Mouse (Mus musculus) intestine, embryonic 15.5 days (tissue): Measurements from ENCODE around the gene Slc16a5. TPM values are rescaled to one million over a fixed set of nuclear protein-coding genes. Genes with fewer than 3 reads are reported as not detected.
A peak's percentile ranks its signal among the peaks of the same experiment; 100 is the strongest.

Experiments
- ATAC-seq: fragments of 200-750 bp; cut with Nextera tagmentation; 2 replicates; pipeline ENCODE4 v1.8.0; 2017; ENCODE audit warnings: moderate TSS enrichment, moderate library complexity
- H3K27ac ChIP-seq: fragments of 300-500 bp; sonication (generic); 2 replicates; pipeline ENCODE4 v1.5.1; 2015; ENCODE audit warnings: mild to moderate bottlenecking, inconsistent platforms
- H3K27me3 ChIP-seq: fragments of 300-500 bp; sonication (generic); replicated peaks from 2 replicates; pipeline ENCODE4 v1.6.1; 2015; ENCODE audit warnings: inconsistent platforms
- H3K36me3 ChIP-seq: fragments of 300-500 bp; sonication (generic); 2 replicates; pipeline ENCODE4 v1.6.1; 2015; ENCODE audit warnings: inconsistent platforms
- H3K4me1 ChIP-seq: fragments of 300-500 bp; sonication (generic); replicated peaks from 2 replicates; pipeline ENCODE4 v1.6.1; 2015; ENCODE audit warnings: inconsistent platforms
- H3K4me2 ChIP-seq: fragments of 300-500 bp; sonication (generic); replicated peaks from 2 replicates; pipeline ENCODE4 v1.6.1; 2015; ENCODE audit warnings: mild to moderate bottlenecking, inconsistent platforms
- H3K4me3 ChIP-seq: fragments of 300-500 bp; sonication (generic); replicated peaks from 2 replicates; pipeline ENCODE4 v1.5.1; 2015; ENCODE audit warnings: inconsistent platforms
- H3K9ac ChIP-seq: fragments of 300-500 bp; sonication (generic); 2 replicates; pipeline ENCODE4 v1.6.1; 2015; ENCODE audit warnings: inconsistent platforms
- H3K9me3 ChIP-seq: fragments of 300-500 bp; sonication (generic); 2 replicates; pipeline ENCODE4 v1.6.1; 2016; ENCODE audit warnings: inconsistent platforms
- WGBS: fragments of 180-500 bp; shearing (Covaris S2); methylation state at CpG from one replicate; pipeline ENCODE4 v1.1.7; 2015; 5-methylcytosine and 5-hydroxymethylcytosine counted together
- polyA plus RNA-seq: library from polyadenylated mRNA; unstranded; fragments of >200 nt; fragmentation: Nextera tagmentation; extraction: Ambion mirVana; gene quantifications from 2 replicates; pipeline ENCODE4 v1.2.1, GENCODE M21; 2015

Gene Slc16a5
- polyA plus RNA-seq, 1 experiment from 2014 or later, result 3.7 TPM

- ATAC-seq, result peak; percentile 49
- 61% methylated on average over 4 of the region's 4 CpGs for WGBS
- Histone ChIP-seq H3K4me2 (no peak overlapping the region), H3K9ac (no peak overlapping the region), H3K27me3 (no peaks in the 10 kb centered on the region), H3K27ac (no peak overlapping the region), H3K4me3 (no peak overlapping the region), H3K36me3 (peaks cover 15% of the 10 kb centered on the region), H3K9me3 (no peaks in the 10 kb centered on the region), H3K4me1 (peaks cover 11% of the 10 kb centered on the region)
These were observed 29.5 kb upstream of the Slc16a5 start for GRCm38 (mm10) chr11:115432814-115433213.

GRCm38 (mm10) chr11:115433342-115433741 is 28.9 kb upstream of the Slc16a5 start:
- Histone ChIP-seq H3K4me1 (peaks cover 11% of the 10 kb centered on the region), H3K27ac (no peak overlapping the region), H3K9ac (no peak overlapping the region), H3K4me2 (no peak overlapping the region), H3K9me3 (no peaks in the 10 kb centered on the region), H3K4me3 (no peak overlapping the region), H3K27me3 (no peaks in the 10 kb centered on the region), H3K36me3 (peaks cover 15% of the 10 kb centered on the region)
- no peak; the same call in 1 of the 2 replicates for ATAC-seq
- WGBS, result 78% methylated on average over 6 of the region's 6 CpGs

GRCm38 (mm10) chr11:115435596-115436337 is 26.5 kb upstream of the Slc16a5 start:
- H3K36me3 ChIP-seq, result peaks cover 9% of the 10 kb centered on the region
- 7% methylated on average over 31 of the region's 31 CpGs for WGBS
- H3K4me3 ChIP-seq, result peak overlapping the region; percentile 10
- H3K9ac ChIP-seq, result peak overlapping the region; percentile 43
- no peaks in the 10 kb centered on the region for H3K27me3 ChIP-seq
- no peaks in the 10 kb centered on the region for H3K9me3 ChIP-seq
- H3K27ac ChIP-seq, result no peak overlapping the region
- peak; percentile 53; the same call in 1 of the 2 replicates for ATAC-seq
- H3K4me2 ChIP-seq, result peak overlapping the region; percentile 68
- peaks cover 11% of the 10 kb centered on the region for H3K4me1 ChIP-seq

GRCm38 (mm10) chr11:115437571-115438122 is 24.6 kb upstream of the Slc16a5 start:
- ATAC-seq, result no peak
- Histone ChIP-seq H3K9ac (no peak overlapping the region), H3K4me3 (no peak overlapping the region), H3K4me1 (peaks cover 11% of the 10 kb centered on the region), H3K27me3 (no peaks in the 10 kb centered on the region), H3K27ac (no peak overlapping the region), H3K4me2 (no peak overlapping the region), H3K36me3 (no peaks in the 10 kb centered on the region), H3K9me3 (no peaks in the 10 kb centered on the region)
- WGBS, result 68% methylated on average over 5 of the region's 5 CpGs

GRCm38 (mm10) chr11:115439326-115439725 is 22.9 kb upstream of the Slc16a5 start:
- WGBS, result 81% methylated on average over 3 of the region's 3 CpGs
- H3K4me2 ChIP-seq, result no peak overlapping the region
- peaks cover 11% of the 10 kb centered on the region for H3K4me1 ChIP-seq
- no peak overlapping the region for H3K27ac ChIP-seq
- no peaks in the 10 kb centered on the region for H3K27me3 ChIP-seq
- no peak overlapping the region for H3K4me3 ChIP-seq
- H3K9me3 ChIP-seq, result no peaks in the 10 kb centered on the region
- H3K9ac ChIP-seq, result no peak overlapping the region
- no peaks in the 10 kb centered on the region for H3K36me3 ChIP-seq
- ATAC-seq, result no peak

GRCm38 (mm10) chr11:115439906-115440595 is 22.2 kb upstream of the Slc16a5 start, which contains the start of gene Trim80:
Gene Trim80 (plus strand): TSS chr11:115440545.
- peaks cover 11% of the 10 kb centered on the region for H3K4me1 ChIP-seq
- H3K4me3 ChIP-seq, result no peak within 1 kb of the TSS
- 92% methylated on average over 9 of the region's 9 CpGs for WGBS
- H3K9me3 ChIP-seq, result no peaks in the 10 kb centered on the region
- ATAC-seq, result no peak
- no peak within 1 kb of the TSS for H3K4me2 ChIP-seq
- H3K27ac ChIP-seq, result no peak within 1 kb of the TSS
- no peaks in the 10 kb centered on the region for H3K36me3 ChIP-seq
- no peaks in the 10 kb centered on the region for H3K27me3 ChIP-seq
- no peak within 1 kb of the TSS for H3K9ac ChIP-seq

- no peaks in the 10 kb centered on the region for H3K27me3 ChIP-seq
- 53% methylated on average over 15 of the region's 15 CpGs for WGBS
- no peak for ATAC-seq
These were observed 20.9 kb upstream of the Slc16a5 start for GRCm38 (mm10) chr11:115441417-115441816.

GRCm38 (mm10) chr11:115446906-115447305 is 15.4 kb upstream of the Slc16a5 start:
- 32% methylated on average over 3 of the region's 3 CpGs for WGBS
- H3K9ac ChIP-seq, result peak overlapping the region; percentile 26
- no peaks in the 10 kb centered on the region for H3K27me3 ChIP-seq
- no peak overlapping the region for H3K4me3 ChIP-seq
- ATAC-seq, result no peak
- peaks cover 25% of the 10 kb centered on the region for H3K4me1 ChIP-seq
- no peaks in the 10 kb centered on the region for H3K36me3 ChIP-seq
- H3K4me2 ChIP-seq, result peak overlapping the region; percentile 30
- peak overlapping the region; percentile 56; the same call in 1 of the 2 replicates for H3K27ac ChIP-seq
- H3K9me3 ChIP-seq, result no peaks in the 10 kb centered on the region

More at GRCm38 (mm10) chr11:115441417-115441816, 20.9 kb upstream of the Slc16a5 start:
- H3K9me3 ChIP-seq, result no peaks in the 10 kb centered on the region
- no peak overlapping the region for H3K27ac ChIP-seq
- no peak overlapping the region for H3K9ac ChIP-seq
- H3K4me2 ChIP-seq, result no peak overlapping the region
- 0 out of 2 replicates have a peak, but pooled peaks cover under 1% of the 10 kb centered on the region for H3K4me1 ChIP-seq
- H3K36me3 ChIP-seq, result no peaks in the 10 kb centered on the region
- H3K4me3 ChIP-seq, result no peak overlapping the region

- Histone ChIP-seq H3K4me3 (no peak overlapping the region), H3K9me3 (no peaks in the 10 kb centered on the region), H3K9ac (no peak overlapping the region), H3K4me1 (peaks cover 25% of the 10 kb centered on the region), H3K4me2 (peak overlapping the region; percentile 30; the same call in 1 of the 2 replicates), H3K27me3 (no peaks in the 10 kb centered on the region), H3K36me3 (no peaks in the 10 kb centered on the region), H3K27ac (peak overlapping the region; percentile 71; the same call in 1 of the 2 replicates)
- 74% methylated on average over 11 of the region's 11 CpGs for WGBS
- ATAC-seq, result 0 out of 2 replicates have a peak, but pooled peaks have one; percentile 4
These were observed 14.9 kb upstream of the Slc16a5 start for GRCm38 (mm10) chr11:115447321-115447885.

GRCm38 (mm10) chr11:115448075-115448474 is 14.2 kb upstream of the Slc16a5 start:
- Histone ChIP-seq H3K4me2 (peak overlapping the region; percentile 30; the same call in 1 of the 2 replicates), H3K9ac (no peak overlapping the region), H3K4me3 (no peak overlapping the region), H3K9me3 (no peaks in the 10 kb centered on the region), H3K27me3 (no peaks in the 10 kb centered on the region), H3K36me3 (no peaks in the 10 kb centered on the region), H3K4me1 (peaks cover 25% of the 10 kb centered on the region), H3K27ac (peak overlapping the region; percentile 71)
- peak; percentile 48 for ATAC-seq
- WGBS, result 80% methylated on average over 16 of the region's 16 CpGs

GRCm38 (mm10) chr11:115448998-115449397 is 13.3 kb upstream of the Slc16a5 start:
- peak overlapping the region; percentile 37 for H3K4me2 ChIP-seq
- H3K27me3 ChIP-seq, result no peaks in the 10 kb centered on the region
- H3K36me3 ChIP-seq, result no peaks in the 10 kb centered on the region
- peak; percentile 49 for ATAC-seq
- 49% methylated on average over 7 of the region's 7 CpGs for WGBS
- H3K4me3 ChIP-seq, result no peak overlapping the region
- H3K9me3 ChIP-seq, result no peaks in the 10 kb centered on the region
- no peak overlapping the region for H3K9ac ChIP-seq
- H3K4me1 ChIP-seq, result peaks cover 31% of the 10 kb centered on the region
- peak overlapping the region; percentile 71 for H3K27ac ChIP-seq

GRCm38 (mm10) chr11:115450176-115450575 is 12.1 kb upstream of the Slc16a5 start:
- H3K27ac ChIP-seq, result peak overlapping the region; percentile 71

More at GRCm38 (mm10) chr11:115450176-115450575, 12.1 kb upstream of the Slc16a5 start:
- 57% methylated on average over 7 of the region's 7 CpGs for WGBS
- H3K9me3 ChIP-seq, result no peaks in the 10 kb centered on the region
- peaks cover 31% of the 10 kb centered on the region for H3K4me1 ChIP-seq
- H3K27me3 ChIP-seq, result no peaks in the 10 kb centered on the region
- H3K9ac ChIP-seq, result no peak overlapping the region
- no peak overlapping the region for H3K4me2 ChIP-seq
- no peak overlapping the region for H3K4me3 ChIP-seq
- no peaks in the 10 kb centered on the region for H3K36me3 ChIP-seq
- ATAC-seq, result peak; percentile 74
